Mouse (Mus musculus): ENCODE results near the gene Sap25. TPM values are rescaled to one million over a fixed set of nuclear protein-coding genes. Genes with fewer than 3 reads are reported as not detected.

Gene Sap25
- total RNA-seq, 2 experiments from 2014 or later, result 2.6 to 3.0 TPM

DNA sequence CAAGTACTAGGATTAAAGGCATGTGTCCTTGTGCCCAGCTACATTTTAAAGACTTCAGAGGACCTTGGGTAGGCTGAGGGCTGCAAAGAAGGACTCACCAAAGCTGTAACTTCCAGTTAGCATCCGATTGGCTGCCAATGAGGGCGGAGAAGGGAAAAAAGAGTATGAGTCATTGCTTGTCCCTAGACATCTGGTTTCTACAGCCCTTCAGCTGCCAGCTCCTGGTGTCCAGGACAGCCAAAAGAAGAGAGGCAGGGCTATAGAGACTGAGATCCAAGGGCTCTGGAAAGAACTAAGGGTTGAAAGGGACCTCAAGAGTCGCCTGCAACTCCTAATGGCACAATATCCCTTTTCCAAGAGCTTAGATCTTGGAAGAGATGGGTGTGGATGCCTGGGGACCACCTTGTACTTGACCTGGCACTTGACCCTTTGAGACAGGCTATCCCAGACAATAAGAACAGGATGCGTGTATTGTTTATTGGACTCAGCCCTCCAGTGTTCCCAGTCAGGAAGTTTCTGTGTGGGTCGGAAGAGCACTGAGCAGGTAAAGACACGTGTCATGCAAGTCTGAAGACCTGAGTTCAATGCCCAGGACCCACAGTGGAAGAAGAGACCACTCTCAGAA, 19.0 kb downstream of the Sap25 start:
- DNase-seq (ENCODE audit: low spot score), result peak; percentile 88

DNA sequence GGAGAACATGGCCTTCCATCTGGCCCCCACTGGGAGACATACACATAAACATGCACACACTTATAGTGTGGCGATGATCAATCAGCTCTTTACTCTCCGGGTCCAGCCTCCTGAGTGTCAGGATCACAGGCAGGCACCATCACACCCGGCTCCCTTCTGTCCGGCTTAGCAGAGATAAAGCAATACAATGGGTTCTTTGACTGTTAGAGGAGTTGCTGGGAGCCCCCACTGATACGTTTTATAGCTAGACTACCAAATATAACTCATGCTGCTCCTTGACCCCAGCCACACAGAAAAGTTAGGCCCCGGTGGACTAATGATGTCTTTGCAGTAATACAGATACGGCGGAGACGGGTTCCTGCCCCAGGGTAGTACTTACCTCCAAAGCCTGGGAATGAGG, 21.9 kb downstream of the Sap25 start:
- no peak for DNase-seq (ENCODE audit: low spot score)

DNA sequence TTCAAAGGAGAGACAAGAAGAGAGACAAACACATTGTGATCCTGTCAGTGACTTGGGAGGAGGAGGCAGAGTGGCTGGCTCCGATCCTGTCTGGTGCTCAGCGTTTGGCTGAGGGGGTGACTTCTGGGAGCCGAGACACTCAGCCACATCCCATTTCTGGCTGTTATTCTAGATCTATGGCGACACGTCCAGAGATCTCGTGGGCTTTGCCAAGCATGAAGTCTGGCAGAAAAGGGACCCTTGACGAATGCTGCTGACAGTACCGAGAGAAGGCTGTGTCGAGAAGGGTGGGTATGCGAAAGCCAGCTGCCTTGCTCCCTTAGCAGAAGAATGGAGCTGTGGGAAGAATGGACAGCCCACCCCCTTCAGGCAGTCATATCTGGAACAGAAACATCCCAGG, 27.8 kb downstream of the Sap25 start:
- DNase-seq (ENCODE audit: low spot score), result peak; percentile 55

DNA sequence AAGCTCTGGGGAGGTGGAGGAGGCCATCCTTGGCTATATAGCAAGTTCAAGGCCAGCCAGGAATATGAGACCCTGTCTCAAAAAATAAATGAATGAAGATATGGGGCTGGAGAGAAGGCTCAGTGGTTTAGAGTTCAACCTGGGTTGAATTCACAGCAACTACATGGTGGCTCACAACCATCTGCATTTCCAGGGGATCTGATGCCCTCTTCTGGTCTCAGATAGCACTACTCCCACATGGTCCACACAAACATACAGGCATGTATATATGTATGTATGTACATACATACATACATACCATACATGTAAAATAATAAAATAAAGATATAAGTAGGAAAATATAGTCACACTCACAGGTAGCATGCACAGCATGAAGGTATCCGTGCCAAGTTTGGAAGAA, 29.1 kb downstream of the Sap25 start:
- DNase-seq (ENCODE audit: low spot score), result no peak

DNA sequence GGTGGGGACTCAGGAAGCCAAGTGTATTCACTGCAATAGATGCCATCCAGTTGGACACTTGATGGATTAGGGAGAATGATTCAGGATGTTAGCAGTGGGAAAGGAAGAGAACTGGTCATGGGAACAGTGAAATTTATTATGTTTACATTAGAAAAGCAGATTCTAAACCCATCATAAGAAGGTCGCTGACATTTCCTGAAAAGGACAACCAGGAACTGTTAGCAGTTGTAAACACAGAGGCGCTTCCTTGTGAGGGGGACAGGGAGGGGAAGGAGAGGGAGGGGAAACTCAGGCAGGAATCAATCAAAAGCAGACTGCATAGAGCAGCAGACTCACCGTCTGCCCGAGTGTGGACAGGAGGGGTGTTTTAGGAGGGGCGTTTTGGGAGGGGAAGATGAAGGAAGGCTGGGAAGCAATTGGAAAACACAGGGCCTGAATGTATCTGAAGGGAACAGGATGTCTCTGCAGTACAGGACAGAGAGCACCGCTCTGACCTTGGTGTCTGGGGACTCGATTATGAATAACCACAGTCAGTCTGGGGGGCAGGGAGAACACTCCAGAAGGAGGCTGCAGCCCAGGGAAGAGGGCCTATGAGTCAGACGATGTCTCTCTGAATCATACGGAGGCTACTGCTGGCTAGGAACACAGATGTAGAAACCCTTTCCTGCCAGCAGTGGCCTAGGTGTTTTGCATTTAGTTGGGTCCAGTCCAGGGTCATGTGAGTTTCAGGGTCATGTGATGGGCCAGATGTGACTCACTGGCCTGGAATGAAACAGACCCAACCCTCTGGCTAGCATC, 30.5 kb downstream of the Sap25 start:
- DNase-seq (ENCODE audit: low spot score), result peak; percentile 79

DNA sequence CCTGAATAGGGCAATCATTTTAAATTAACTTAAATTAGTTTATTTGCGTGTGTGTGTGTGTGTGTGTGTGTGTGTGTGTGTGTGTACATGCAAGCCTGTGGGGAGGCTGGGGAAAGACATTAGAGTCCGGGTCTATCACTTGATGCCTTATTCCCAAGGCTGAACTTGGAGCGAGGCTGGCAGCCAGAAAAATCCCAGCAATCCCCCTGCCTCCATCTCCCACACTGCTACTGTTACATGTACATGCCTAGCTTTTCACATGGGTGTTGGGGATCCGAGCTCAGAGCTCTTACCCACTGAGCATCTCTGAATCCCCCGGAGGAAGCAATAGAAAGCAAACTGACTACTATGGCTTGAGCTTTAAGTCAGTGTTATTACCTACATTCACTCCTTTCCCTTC, 31.2 kb downstream of the Sap25 start:
- no peak for DNase-seq (ENCODE audit: low spot score)

DNA sequence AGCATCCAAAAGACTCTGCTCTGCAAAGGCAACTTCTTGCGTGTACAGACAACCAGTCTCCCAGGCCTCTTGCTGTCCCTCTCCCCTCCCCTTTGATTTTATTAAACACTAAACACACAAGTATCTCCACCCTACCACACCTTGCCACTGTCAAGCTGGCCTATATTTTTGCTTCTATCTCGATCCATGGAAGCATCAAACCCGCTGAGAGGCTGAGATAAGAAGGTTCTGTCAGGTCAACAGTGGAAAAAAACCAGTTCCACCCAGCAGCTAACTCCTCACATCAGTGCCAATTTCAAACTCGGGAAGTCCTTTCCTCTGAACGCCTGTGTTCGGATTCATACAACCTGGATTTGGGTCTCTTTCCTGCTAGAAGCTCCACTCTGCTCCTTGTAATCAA, 31.9 kb downstream of the Sap25 start:
- DNase-seq (ENCODE audit: low spot score), result no peak

DNA sequence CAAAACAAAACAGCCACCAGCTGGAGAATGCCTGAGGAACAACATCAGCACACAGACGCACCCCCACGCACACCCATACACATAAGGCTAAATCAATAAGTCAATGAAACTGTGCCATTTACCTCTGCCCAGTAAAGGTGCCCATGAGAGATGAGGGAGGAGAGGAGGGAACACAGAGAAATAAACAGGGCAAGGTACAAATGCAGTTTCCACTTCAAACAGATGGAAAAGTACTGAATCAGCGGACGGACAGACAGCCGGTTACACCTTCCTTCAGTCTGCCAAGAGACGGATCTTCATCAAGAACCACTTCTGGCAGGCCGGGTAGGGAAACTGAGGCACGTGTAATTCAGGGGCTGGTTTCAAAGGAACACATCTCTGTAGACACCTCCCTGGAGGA, 33.7 kb downstream of the Sap25 start:
- DNase-seq (ENCODE audit: low spot score), result no peak

DNA sequence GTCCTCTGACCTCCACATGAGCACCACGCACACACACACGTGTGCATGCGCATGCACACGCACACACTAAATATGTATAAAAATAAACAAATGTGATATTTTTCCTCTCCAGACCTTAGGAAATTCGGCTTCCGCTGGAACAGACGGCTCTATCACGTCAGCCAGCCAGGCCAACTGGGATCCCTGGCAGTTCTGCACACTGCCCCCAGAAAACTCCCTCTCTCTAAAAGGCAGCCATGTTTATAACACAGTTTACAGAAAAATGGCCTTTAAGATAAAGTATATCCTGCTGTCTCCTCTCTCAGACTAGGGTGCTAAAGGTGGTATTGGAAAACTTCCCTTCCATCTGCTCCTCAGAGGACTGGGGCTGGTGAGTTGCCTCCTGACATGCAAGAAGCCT, 36.7 kb downstream of the Sap25 start:
- no peak for DNase-seq (ENCODE audit: low spot score)

DNA sequence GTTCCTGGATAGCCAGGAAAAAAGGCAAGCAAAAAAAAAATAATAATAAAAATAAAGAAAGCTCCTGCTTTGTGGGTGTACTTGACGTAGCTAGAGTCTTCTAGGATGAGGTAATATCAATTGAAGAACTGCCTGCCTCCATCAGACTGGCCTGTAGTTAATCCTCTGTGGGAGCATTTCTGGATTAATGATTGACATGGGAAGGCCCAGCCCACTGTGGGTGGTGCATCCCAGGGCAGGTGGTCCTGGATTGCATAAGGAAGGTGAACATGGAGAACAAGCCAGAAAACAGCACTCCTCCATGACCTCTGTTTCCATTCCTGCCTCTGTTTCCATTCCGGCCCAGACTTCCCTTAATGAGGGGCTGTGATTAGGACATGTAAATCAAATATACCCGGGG, 37.6 kb downstream of the Sap25 start:
- DNase-seq (ENCODE audit: low spot score), result no peak

DNA sequence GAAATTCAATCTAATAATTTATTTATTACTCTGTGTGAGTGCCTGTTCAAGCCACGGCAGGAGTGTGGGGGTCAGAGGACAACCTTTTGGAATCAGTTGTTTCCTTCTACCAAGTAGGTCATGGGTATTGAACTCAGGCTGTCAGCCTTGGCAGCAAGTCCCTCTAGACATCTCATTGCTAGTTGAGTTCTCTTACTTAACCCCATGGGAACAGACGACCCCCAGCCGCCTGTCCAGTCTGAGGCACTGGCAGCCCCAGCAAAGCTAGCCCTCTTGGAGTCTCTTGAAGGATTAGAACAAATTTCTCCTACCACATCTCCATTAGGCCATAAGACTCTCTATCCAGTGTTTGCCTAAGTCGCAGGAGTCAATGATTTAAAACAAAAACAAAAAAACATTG, 38.6 kb downstream of the Sap25 start:
- no peak for DNase-seq (ENCODE audit: low spot score)

DNA sequence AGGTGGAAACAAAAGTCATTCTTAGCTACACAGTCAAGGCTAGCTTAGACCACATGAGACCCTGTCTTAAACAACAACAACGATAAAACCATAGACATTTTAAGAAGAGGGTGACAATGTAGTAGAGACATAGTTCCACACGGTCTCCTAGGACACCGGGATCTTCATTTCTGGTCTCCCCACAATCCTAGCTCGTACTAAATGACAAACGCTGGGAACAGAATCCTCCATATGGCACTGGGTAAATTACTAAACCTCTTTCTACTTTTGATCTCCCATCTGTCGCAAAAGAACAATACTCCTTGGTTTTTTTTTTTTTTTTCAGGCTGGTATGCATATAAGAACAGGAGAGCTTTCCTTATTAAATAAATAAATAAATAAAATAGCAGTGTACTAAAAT, 41.4 kb downstream of the Sap25 start:
- DNase-seq (ENCODE audit: low spot score), result no peak

DNA sequence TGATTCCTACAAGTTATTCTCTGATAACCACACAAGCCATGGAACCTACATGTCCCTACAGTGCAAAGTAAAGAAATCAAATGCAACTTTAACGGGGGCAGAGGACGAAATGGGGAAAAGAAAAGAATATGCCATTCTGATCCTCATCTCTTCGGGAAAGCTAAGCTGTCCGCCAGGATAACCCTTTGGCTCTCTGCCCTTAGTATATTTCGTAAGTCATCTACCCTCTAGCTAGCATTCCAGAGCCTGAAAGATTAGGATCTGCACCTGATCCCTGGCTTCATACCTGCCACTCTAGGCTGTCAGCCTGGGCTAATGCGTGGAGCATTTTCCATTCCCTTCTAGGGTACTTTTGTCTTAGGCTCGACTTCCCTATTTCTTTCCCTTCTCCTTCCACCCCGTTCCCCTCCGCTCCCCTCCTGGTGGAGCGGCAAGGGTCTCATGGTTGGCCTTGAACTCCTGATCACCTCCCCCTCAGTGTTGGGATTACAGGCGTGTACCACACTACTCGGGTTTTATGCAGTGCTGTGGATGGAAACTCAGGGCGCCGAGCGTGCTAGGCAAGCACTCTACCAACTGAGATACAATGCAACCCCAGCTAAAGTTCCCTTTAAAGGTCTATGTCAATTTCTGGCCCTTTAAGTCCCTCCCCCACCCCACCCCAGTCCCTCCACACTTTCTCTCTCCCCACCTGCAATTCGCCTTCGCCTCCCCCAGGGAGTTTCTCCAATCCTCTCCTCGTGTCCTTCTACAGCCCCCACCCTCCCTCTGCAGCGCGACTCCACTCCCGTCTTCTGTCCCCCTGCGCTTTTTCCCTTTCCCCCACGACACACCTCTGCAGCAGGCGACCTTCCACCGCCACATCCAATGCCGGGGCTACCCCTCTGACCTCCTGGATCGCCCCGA, 42.5 kb downstream of the Sap25 start:
- DNase-seq (ENCODE audit: low spot score), result no peak

DNA sequence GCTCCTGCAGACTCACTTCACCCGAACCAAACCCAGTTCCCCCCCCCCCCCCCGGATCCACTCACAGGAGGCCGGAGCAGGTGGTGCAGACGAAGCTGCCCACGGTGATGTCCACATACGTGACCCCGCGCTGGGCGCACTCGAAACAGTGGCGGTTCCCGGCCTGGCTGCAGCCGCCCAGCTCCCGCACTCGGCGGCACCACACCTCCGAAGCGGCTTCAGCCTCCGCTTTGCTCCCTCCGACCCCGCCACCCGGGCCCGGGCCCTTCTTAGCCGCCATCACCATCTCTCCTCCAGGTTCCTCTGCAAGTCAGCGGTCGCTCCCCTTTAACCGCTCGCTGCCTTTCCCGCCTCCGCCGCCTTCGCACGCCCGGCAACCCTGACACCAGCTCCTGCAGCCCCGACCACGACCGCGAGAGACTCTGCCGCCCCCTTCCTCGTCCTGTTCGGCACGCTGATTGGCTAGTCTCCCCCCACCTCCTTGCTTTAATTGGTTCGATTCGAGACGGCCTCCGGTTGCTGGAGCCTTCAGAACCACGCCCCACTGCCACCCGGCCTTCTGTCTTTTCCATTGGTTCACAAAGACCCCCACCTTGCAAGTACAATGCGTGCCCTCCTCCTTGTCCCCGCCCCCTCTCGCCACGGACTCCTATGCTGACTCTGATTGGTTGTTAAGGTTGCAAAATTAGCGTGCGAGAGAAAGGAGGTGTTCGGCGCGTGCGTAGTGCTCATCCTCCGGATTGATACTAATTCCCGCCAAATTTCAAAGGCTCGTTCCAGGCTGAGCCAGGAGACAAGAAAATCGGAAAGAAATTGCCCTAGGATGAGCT, 43.4 kb downstream of the Sap25 start, which contains the start of gene Agfg2:
TSS of gene Agfg2 (minus strand) at position 433 of the 830 bp plus-strand sequence.
- peak; percentile 96 for DNase-seq (ENCODE audit: low spot score)

DNA sequence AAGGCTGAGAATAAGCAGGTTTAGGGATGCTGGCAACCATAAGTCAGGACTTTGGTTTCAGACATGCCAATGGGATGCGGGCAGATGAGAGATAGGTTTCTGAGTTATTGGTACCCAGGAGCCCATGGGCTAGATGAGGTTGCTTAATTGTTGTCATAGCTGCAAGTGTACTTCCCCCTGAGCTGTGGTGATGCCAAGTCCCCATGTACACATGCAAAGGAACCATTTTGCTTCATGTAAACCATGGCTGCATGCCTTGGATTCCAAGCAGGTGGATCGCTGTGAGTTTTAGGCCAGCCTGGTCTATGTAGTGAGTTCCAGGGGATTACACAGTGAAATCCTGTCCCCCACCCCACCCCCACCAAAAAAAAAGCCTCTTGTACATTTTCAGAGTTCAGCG, 44.5 kb downstream of the Sap25 start:
- no peak for DNase-seq (ENCODE audit: low spot score)

DNA sequence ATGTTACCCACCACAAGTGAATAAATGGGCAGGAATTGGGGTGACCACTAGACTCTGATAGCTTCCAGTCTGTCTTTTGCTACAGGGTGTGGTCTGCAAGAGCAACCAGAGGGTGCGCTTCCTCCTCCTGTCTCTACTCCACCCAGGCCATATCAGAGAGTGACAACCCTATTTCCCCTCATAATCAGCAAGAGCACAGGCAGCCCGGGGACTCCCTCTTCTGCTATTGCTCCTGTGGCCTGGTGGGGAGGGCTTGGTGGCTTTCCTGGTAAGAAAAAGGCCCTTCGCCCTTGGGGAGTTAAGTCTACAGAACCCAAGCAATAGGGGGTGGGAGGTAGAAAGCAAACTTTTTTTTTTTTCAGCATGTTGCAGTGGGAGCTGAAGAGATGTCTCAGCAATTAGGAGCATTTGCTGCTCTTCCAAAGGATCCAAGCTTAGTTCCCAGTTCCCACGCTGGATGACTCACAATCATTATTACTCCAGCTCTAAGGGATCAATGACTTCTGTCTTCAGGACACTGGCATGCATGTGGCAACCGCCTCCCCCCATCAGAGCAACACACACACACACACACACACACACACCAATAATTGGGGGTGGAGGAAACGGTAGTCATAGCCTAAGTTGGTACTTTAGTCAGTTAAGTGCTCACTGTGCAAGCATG, 45.1 kb downstream of the Sap25 start:
- DNase-seq (ENCODE audit: low spot score), result no peak

DNA sequence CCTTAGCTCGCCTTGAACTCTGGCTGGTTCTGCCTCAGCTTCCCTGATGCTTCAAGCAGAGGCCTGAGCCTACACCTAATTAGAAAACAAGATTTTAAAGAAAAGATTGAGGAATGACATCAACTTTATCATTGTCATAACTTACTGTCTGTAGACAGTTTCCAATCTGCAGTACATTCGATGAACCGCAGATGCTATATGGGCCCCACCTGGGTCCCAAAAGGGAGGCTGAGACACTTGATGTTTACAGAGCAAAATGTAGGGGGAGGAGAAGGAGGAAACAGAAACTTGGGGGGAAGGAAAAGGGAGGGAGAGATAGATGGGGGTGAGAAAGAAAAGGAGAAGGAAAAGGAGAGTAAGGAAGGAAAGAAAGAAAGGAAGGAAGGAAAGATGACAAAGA, 48.8 kb downstream of the Sap25 start:
- DNase-seq (ENCODE audit: low spot score), result no peak

DNA sequence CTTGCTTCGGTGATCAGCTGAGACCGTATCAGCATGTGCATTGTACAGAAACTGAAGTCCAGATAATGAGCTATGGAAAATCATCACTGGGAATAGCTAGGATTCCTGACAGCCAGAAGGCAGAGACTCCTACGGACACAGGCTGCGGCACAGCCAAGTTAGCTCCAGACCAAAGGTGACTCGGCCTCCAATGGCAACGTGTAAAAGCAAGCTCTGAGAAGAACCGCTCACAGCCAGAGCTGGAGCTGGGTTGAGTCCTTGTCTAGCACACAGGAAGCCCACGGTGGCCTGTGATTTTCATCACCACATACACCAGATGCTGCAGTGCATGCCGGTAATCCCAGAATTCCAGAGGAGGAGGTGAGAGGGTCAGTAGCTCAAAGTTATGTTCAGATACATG, 49.4 kb downstream of the Sap25 start:
- no peak for DNase-seq (ENCODE audit: low spot score)

DNA sequence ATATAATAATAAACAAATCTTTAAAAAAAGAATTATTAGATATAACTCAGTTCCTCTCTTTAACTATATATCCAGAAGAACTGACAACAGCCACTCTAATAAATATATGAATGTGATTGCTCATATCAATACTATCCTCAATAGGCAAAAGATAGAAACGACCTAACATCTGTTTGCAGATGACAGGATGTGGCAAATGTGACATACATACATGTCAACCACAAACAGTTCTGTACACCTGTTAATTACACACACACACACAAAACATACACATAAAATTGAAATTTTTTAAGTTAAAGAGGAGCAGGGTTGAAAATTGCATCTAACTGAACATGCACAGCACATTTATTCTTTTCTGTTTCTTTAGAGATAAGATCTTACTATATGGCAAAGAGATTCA, 50.7 kb downstream of the Sap25 start:
- DNase-seq (ENCODE audit: low spot score), result no peak
